Mouse (Mus musculus): ENCODE measurements around the gene Megf11.

DNA sequence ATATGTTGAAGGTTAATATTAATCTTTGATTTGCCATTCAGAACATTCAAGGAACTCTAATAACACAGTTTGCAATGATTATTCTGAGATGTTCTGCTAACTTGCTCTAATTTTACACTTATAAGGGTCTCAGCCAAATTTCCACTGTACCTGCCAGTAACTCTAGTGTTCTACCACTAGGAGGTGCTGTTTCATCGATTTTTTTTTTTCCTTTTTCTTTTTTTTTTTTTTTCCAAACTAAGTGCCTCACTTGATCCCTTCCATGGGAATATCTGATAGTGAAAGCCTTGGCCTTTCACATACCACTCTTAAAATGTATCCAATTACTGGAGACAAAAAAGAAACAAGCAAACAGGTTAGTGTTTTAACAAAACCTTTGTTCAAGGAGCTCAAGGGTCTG, 38.0 kb upstream of the Megf11 start:
- no peak for TF ChIP-seq POLR2A (IDR thresholded peaks at IDR 0.05; ENCODE audit: insufficient read depth, low read length)
- no peak for TF ChIP-seq EP300 (IDR thresholded peaks at IDR 0.05; ENCODE audit: insufficient read depth, low read depth, low read length)
